Mouse (Mus musculus) kidney, adult 9 months (tissue): ENCODE data around the gene Sertad2.

Experiments
- DNase-seq: peaks from one replicate; pipeline ENCODE4 v3.0.0; 2022

Gene Sertad2

GRCm38 (mm10) chr11:20646986-20647726 lies 104.1 kb downstream of the Sertad2 start:
- DNase-seq, result no peak

GRCm38 (mm10) chr11:20647902-20648625 lies 105.0 kb downstream of the Sertad2 start:
- peak; percentile 40 for DNase-seq

DNA sequence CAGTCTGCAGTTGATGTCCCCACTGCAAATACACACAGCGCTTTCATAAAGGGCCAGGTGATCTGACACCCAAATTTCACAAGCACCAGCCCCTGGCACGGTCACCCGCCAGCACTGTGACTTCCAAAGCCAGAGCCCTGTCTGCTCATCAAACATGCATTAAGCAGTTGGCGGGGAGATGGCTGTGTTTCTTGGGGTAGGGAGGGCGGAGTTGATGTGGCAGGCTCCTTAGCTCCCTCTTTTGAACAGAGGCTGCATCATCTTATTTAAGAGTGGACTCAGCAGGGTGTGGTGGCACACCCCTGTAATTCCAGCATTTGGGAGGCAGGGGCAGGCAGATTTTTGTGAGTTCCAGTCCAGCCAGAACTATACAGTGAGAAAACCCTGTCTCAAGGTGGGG lies 106.4 kb downstream of the Sertad2 start:
- no peak for DNase-seq

- no peak for DNase-seq
Measured at GRCm38 (mm10) chr11:20650006-20650639, 107.1 kb downstream of the Sertad2 start.

- no peak for DNase-seq
Measured at GRCm38 (mm10) chr11:20651166-20651565, 108.1 kb downstream of the Sertad2 start.

DNA sequence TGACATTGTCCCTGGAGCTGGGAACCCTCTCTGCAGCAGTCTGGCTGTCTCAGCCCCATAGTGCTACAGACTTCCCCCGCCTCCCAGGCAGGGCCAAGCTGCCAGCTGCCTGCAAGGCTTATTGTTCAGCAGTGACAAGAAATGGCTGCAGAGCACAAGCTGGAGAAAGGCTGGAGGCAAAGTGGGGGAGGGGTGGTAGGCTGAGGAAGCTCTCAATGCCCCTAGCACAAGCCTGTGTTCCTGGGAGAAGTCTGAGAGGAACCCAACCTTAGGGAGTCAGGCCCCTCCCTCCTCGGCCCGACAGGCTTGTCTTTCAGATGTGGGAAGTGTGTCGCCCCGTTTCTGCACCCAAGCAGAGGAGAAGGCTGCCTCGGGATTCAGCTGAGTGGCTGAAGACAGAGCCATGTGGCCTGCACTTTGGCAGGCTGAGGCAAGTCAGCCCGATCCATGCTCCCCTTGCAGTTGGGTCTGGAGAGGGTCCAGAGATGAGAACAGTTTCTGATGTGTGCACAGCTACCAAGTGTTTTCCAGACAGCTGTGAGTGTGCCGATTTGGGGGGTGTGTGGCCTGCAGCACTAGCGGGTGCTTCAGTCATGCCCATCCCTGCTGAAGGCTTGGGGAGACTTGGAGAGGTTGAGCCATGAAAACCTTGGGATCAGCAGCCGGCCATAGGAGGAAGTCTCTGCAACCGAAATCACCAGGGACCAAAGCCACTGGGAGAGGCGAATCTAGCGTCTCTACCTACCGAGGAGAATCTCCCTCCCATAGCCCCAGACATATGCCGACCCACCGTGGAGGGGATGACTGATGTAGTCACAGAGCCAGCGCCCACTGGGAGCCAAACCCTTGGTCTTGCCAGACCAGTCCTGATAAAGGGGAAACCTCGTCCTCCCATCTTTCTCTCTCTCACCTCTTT lies 113.0 kb downstream of the Sertad2 start:
- DNase-seq, result no peak

GRCm38 (mm10) chr11:20656711-20657057 lies 113.6 kb downstream of the Sertad2 start:
- DNase-seq, result no peak

DNA sequence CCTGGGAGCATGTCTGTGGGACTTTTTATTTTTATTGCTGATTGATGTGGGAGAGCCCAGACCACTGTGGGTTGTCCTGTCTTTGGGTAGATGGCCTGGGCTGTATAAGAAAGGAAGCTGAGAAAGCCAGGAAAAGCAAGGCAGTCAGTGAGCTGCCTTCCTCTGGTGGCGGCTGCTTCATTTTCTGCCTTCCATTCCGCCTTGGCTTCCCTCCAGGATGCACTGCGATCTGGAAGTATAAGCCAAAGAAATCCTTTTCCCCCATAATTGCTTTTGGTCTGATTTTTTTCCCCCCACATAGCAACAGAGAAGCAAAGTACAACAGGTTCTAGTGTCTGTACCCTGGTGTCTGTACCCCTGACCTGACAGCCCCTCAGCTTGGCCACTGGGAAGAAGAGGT lies 116.0 kb downstream of the Sertad2 start:
- DNase-seq, result no peak

- peak; percentile 40 for DNase-seq
Measured at GRCm38 (mm10) chr11:20660111-20661097, 117.4 kb downstream of the Sertad2 start.

DNA sequence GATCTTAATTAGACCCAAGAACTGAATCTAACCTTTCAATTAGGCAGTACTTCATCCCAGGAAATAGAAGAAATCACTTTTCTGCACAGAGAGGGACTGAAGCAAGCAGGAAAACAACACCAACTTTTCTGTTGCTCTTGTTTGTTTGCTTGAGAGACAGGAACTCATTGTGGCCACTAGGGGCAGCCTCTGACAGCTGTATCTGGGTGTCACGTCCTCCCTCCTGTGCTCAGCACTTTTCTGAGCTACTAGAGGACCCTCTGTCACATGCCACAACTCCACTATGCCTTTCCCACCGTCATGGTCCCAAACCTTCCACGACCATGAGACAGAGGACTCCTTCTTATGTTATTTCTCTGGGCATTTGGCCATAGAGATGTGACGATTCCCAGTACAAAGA lies 118.6 kb downstream of the Sertad2 start:
- DNase-seq, result peak; percentile 61

- DNase-seq, result no peak
Measured at GRCm38 (mm10) chr11:20662811-20663210, 119.8 kb downstream of the Sertad2 start.

- no peak for DNase-seq
Measured at GRCm38 (mm10) chr11:20663580-20664198, 120.6 kb downstream of the Sertad2 start.

DNA sequence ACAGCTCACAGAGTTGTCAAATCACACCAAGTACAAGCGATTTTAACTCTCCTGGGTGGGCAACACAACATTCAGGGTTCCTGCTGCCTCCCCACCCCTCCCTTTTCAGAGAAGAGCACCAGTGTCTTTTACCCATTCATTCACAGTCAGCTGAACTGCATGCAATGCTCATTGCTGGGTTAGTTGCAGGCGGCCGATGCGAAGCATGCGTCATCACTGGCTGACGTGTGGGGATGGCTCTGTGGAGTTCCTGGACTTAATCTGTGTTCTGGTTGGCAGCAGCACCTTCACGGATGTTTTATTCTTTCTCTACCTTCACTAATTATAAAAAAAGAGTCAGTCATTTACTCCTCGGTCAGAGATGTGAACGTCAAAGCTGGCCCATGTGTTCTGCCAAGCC lies 121.8 kb downstream of the Sertad2 start:
- DNase-seq, result no peak

- DNase-seq, result no peak
Measured at GRCm38 (mm10) chr11:20671789-20672392, 128.8 kb downstream of the Sertad2 start.

DNA sequence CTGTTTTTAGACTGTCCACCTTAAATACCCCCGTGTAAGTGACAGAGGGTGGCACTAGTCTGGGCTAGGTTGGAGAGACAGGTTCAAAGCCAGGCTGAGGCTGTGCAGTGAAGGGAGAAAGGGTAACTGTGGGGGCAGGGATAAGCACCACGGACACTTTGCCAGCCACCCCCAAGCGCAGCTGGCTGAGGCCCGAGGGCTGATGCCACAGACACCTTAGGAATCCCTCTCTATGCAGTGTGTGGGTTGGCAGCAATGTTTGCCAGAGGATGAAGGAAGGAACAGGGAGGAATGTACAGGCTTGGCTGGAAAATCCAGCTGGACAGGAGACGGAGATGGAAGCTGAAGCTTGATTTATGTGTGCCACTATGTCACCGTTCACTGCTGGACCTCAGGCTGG lies 129.5 kb downstream of the Sertad2 start:
- no peak for DNase-seq

DNA sequence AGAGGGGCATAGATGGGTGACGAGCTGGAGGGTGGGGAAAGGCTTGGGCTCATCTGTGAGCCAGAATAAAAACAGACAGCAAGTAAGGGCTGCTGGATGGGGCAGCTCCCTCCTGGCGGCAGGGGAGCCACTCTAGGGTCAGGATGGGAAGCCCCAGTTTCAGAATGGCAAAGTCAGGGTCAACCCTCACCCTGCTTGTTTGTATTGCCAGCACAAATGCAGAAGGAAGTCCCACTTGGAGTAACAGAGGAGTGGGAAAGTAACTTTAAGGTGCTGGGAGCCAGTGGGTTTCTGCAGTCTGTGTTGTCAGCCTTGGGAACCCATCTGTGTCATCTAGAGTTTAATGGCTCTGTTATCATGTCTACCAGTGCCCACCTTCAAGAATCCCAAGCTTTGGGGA lies 136.3 kb downstream of the Sertad2 start:
- DNase-seq, result no peak

- no peak for DNase-seq
Measured at GRCm38 (mm10) chr11:20680781-20681180, 137.7 kb downstream of the Sertad2 start.

- no peak for DNase-seq
Measured at GRCm38 (mm10) chr11:20681679-20682078, 138.6 kb downstream of the Sertad2 start.

- DNase-seq, result peak; percentile 70
Measured at GRCm38 (mm10) chr11:20691000-20691399, 147.9 kb downstream of the Sertad2 start.
